Comparison of ENCODE assay signal across 14 mouse cellular contexts in genomic region chr11:54785566-54785965, GRCm38 (mm10). TPM values are rescaled to one million over a fixed set of nuclear protein-coding genes. Genes with fewer than 3 reads are reported as not detected.
DNase-seq lines count a peak whose midpoint lies in the region; ATAC-seq and TF ChIP-seq lines count a peak whose summit lies in the region.
"Had no signal": no experiment of that assay in that cellular context is flagged by ENCODE, and none has a peak within 500 bp of the region (broad histone marks: within the 10 kb centered on the region; RNA-seq: fewer than 3 reads in every experiment).

No protein-coding gene starts in this region.

- WGBS in forebrain, embryonic 13.5 days = 94% methylated on average over 3 of the region's 3 CpGs
- 90% methylated on average over 3 of the region's 3 CpGs for WGBS in limb, embryonic 10.5 days
- 93% methylated on average over 3 of the region's 3 CpGs for WGBS in neural tube, embryonic 14.5 days

- peaks cover 4% of the 10 kb centered on the region for H3K36me3 ChIP-seq in forebrain, embryonic 13.5 days (ENCODE audit: poor library complexity, severe bottlenecking)
- peaks cover 4% of the 10 kb centered on the region for H3K36me3 ChIP-seq in limb, embryonic 10.5 days
- H3K36me3 ChIP-seq in neural tube, embryonic 14.5 days (ENCODE audit: control insufficient read depth, insufficient read depth, low read length) = no peaks in the 10 kb centered on the region
- H3K36me3 ChIP-seq: heart, embryonic 10.5 days had no signal

- H3K4me3 ChIP-seq in layer of hippocampus, adult 2 months = peak overlapping the region; percentile 84; the same call in 1 of the 2 replicates
- H3K4me3 ChIP-seq in forebrain, embryonic 13.5 days = peak overlapping the region; percentile 80
- peak overlapping the region; percentile 80; the same call in 1 of the 2 replicates for H3K4me3 ChIP-seq in limb, embryonic 10.5 days
- H3K4me3 ChIP-seq in neural tube, embryonic 14.5 days (ENCODE audit: low read depth, low read length) = no peak overlapping the region; the same call in 1 of the 2 replicates

- TF ChIP-seq CTCF in layer of hippocampus, adult 2 months (conservative IDR thresholded peaks at IDR 0.05) = peak; percentile 15; the same call in 1 of the 2 replicates

- H3K4me1 ChIP-seq in forebrain, embryonic 13.5 days = peaks cover 28% of the 10 kb centered on the region
- peaks cover 7% of the 10 kb centered on the region for H3K4me1 ChIP-seq in limb, embryonic 10.5 days
- peaks cover 7% of the 10 kb centered on the region; the same call in 1 of the 2 replicates for H3K4me1 ChIP-seq in neural tube, embryonic 14.5 days (ENCODE audit: control insufficient read depth, insufficient read depth, low read length)

- no peaks in the 10 kb centered on the region for H3K9me3 ChIP-seq in forebrain, embryonic 13.5 days (replicated peaks)
- H3K9me3 ChIP-seq in limb, embryonic 10.5 days (replicated peaks) = no peaks in the 10 kb centered on the region
- H3K9me3 ChIP-seq in neural tube, embryonic 14.5 days (ENCODE audit: control insufficient read depth, low read length) = no peaks in the 10 kb centered on the region
- H3K9me3 ChIP-seq: heart, embryonic 10.5 days had no signal

- no peak overlapping the region for H3K9ac ChIP-seq in forebrain, embryonic 13.5 days
- no peak overlapping the region for H3K9ac ChIP-seq in neural tube, embryonic 14.5 days (replicated peaks; ENCODE audit: low read depth, low read length)

- peak overlapping the region; percentile 75 for H3K4me2 ChIP-seq in forebrain, embryonic 13.5 days
- peak overlapping the region; percentile 18 for H3K4me2 ChIP-seq in neural tube, embryonic 14.5 days (ENCODE audit: low read depth, low read length)

- H3K27me3 ChIP-seq in forebrain, embryonic 13.5 days = no peaks in the 10 kb centered on the region
- no peaks in the 10 kb centered on the region for H3K27me3 ChIP-seq in limb, embryonic 10.5 days (ENCODE audit: low read depth, poor library complexity, severe bottlenecking)
- no peaks in the 10 kb centered on the region for H3K27me3 ChIP-seq in neural tube, embryonic 14.5 days (ENCODE audit: control insufficient read depth, insufficient read depth, low read length)

- H3K27ac ChIP-seq in layer of hippocampus, adult 2 months = no peak overlapping the region
- no peak overlapping the region for H3K27ac ChIP-seq in forebrain, embryonic 13.5 days
- no peak overlapping the region for H3K27ac ChIP-seq in limb, embryonic 10.5 days
- no peak overlapping the region for H3K27ac ChIP-seq in neural tube, embryonic 14.5 days (ENCODE audit: low read depth, low read length)

- DNase-seq in layer of hippocampus, adult 2 months (ENCODE audit: low spot score in 2 of 2) = no peak
- no peak for DNase-seq in layer of hippocampus, postnatal 25 days (ENCODE audit: extremely low spot score in 1 of 2, low spot score in 1 of 2)
- DNase-seq in limb, embryonic 10.5 days (ENCODE audit: low spot score) = no peak
- DNase-seq in frontal cortex, postnatal 10 days (ENCODE audit: low spot score in 2 of 2) = no peak
- DNase-seq in yolk sac, embryonic 10.5 days (ENCODE audit: low spot score) = no peak
- no peak for DNase-seq in left cerebral cortex, adult 18-20 months (ENCODE audit: low spot score in 2 of 2)
- DNase-seq: kidney, postnatal 25 days; liver; right cerebral cortex, postnatal 25 days; thymus, postnatal 14 days had no signal

- no peak for ATAC-seq in forebrain, embryonic 13.5 days
- ATAC-seq in neural tube, embryonic 14.5 days (ENCODE audit: low read depth) = no peak
- ATAC-seq: activated CD4-positive, CD25-positive, alpha-beta regulatory T cell, adult 4 months had no signal

RNA-seq across cellular contexts. Expression of gene Cdc42se2, which starts 1.9 kb away (rescaled TPM):
- total RNA-seq in layer of hippocampus, adult 2 months (2021) = 100 to 1,000 TPM; 134 TPM
- 100 to 1,000 TPM; 151 to 158 TPM for total RNA-seq in layer of hippocampus, postnatal 25 days (2021)
- polyA plus RNA-seq in forebrain, embryonic 13.5 days (2015; fragmentation: Nextera tagmentation; extraction: Ambion mirVana) = 204 and 230 TPM in 2 replicates
- polyA plus RNA-seq in limb, embryonic 10.5 days (2016; fragmentation: Nextera tagmentation; extraction: Ambion mirVana) = 136 and 140 TPM in 2 replicates
- 152 and 153 TPM in 2 replicates for polyA plus RNA-seq in neural tube, embryonic 14.5 days (2014; fragmentation: Nextera tagmentation; extraction: Ambion mirVana)
- total RNA-seq in left cerebral cortex, adult 18-20 months (2021) = 100 to 1,000 TPM; 117 to 125 TPM
